Mouse (Mus musculus) R1 (cell line): ENCODE data around the gene Tpbgl.
A peak's percentile ranks its signal among the peaks of the same experiment; 100 is the strongest.

Experiments
- DNase-seq: peaks from one replicate; pipeline ENCODE4 v3.0.0-alpha.2; 2018; ENCODE audit warnings: low read depth, low spot score

The Tpbgl gene

DNA sequence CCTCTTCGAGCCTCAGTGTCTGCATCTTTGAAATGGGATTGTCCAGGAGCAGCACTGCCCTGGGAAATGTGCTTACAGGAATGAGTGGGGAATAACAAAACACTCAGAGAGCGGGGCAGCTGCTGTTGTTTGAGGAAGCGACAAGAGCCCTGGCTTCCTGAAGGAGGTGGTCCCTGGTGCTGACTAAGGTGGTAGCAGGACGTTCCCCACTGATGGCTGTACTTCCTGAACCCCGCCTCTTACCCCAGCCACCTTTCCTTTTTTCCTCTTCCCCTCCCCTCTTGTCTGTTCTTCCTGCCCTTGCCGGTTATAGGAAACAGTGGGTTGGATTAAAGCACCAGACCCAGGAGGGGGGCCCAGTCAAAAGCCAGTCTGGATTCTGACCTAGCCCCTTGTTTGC, 46.7 kb downstream of the Tpbgl start:
- no peak for DNase-seq

DNA sequence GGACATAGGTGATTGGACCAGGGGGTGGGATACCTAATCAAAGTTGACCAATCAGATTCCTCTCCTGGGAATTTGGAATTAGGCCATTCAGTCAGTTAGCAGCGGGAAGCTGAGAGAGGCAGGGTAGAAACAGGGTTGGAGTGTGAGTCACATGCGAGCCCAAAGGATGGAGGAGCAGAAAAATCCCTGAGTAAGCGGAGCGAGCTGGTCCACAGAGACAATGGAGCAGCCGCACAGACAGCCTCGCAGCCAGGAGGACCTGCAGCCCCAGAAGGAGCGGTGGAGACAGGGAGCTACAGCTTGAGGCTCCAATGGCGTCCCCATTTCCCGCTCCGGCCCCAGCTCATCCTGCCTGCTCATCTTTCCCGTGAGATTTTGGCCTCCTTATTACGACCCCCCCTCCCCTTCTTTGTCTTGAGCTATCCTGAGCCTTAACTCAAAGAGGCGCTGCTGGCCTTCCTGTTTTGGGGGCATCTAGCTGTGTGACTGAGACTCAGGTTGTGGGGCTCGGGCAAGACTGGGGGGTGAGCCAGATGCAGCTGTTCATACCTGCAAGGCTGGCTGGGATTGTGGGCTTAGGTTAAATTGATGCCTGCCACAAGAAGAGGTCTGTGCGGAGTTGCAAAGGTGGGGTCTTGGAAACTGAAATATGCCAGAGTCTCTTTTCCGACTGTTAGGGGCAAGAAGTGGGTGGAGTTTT, 47.3 kb downstream of the Tpbgl start:
- peak; percentile 49 for DNase-seq

- DNase-seq: no peak
Measured at GRCm38 (mm10) chr7:99578246-99578645, 48.7 kb downstream of the Tpbgl start.
